Mouse (Mus musculus) embryonic facial prominence, embryonic 11.5 days (tissue): ENCODE data around the gene Fbxl16. TPM values are rescaled to one million over a fixed set of nuclear protein-coding genes. Genes with fewer than 3 reads are reported as not detected.

Experiments used
- ATAC-seq: fragments of 200-750 bp; cut with Nextera tagmentation; replicated peaks from 2 replicates; pipeline ENCODE4 v1.8.0; 2017; ENCODE audit warnings: low read depth; ENCODE audit not compliant: insufficient number of reproducible peaks, low FRiP score, low TSS enrichment
- DNase-seq: peaks from one replicate; pipeline ENCODE4 v3.0.0-alpha.2; 2015; ENCODE audit warnings: low spot score
- H3K27ac ChIP-seq: fragments of 300-500 bp; sonication (generic); replicated peaks from 2 replicates; pipeline ENCODE4 v1.5.1; 2014; ENCODE audit warnings: mild to moderate bottlenecking, low read depth, low read length, control low read depth
- H3K27me3 ChIP-seq: fragments of 300-500 bp; sonication (generic); 2 replicates; pipeline ENCODE4 v1.6.1; 2014; ENCODE audit warnings: mild to moderate bottlenecking, low read length, moderate library complexity, mixed read lengths; ENCODE audit not compliant: control insufficient read depth, insufficient read depth
- H3K36me3 ChIP-seq: fragments of 300-500 bp; sonication (generic); replicated peaks from 2 replicates; pipeline ENCODE4 v1.6.1; 2014; ENCODE audit warnings: low read depth, mild to moderate bottlenecking, low read length, moderate library complexity, mixed read lengths; ENCODE audit not compliant: control insufficient read depth, insufficient read depth
- H3K4me1 ChIP-seq: fragments of 300-500 bp; sonication (generic); 2 replicates; pipeline ENCODE4 v1.6.1; 2014; ENCODE audit warnings: low read length, mixed read lengths; ENCODE audit not compliant: control insufficient read depth, insufficient read depth
- H3K4me2 ChIP-seq: fragments of 300-500 bp; sonication (generic); 2 replicates; pipeline ENCODE4 v1.6.1; 2014; ENCODE audit warnings: low read depth, mild to moderate bottlenecking, control low read depth, low read length, moderate library complexity
- H3K4me3 ChIP-seq: fragments of 300-500 bp; sonication (generic); 2 replicates; pipeline ENCODE4 v1.5.1; 2014; ENCODE audit warnings: low read depth, low read length, control low read depth
- H3K9ac ChIP-seq: fragments of 300-500 bp; sonication (generic); replicated peaks from 2 replicates; pipeline ENCODE4 v1.6.1; 2014; ENCODE audit warnings: mild to moderate bottlenecking, control low read depth, low read length
- H3K9me3 ChIP-seq: fragments of 300-500 bp; sonication (generic); replicated peaks from 2 replicates; pipeline ENCODE4 v1.6.1; 2016; ENCODE audit warnings: mild to moderate bottlenecking, low read length, inconsistent platforms, mixed read lengths; ENCODE audit not compliant: control insufficient read depth
- whole genome bisulfite sequencing: fragments of 180-500 bp; shearing (Covaris S2); extraction: QIAGEN DNeasy Blood & Tissue Kit; methylation state at CpG from one replicate; pipeline ENCODE4 v1.1.7; 2014; 5-methylcytosine and 5-hydroxymethylcytosine counted together
- polyA plus RNA-seq: library from polyadenylated mRNA; unstranded; fragments of >200 nt; fragmentation: Nextera tagmentation; extraction: Ambion mirVana; gene quantifications from 2 replicates; pipeline ENCODE4 v1.2.1, GENCODE M21; 2014

Fbxl16 gene
- polyA plus RNA-seq, 1 experiment from 2014 or later, result 3.9 TPM

DNA sequence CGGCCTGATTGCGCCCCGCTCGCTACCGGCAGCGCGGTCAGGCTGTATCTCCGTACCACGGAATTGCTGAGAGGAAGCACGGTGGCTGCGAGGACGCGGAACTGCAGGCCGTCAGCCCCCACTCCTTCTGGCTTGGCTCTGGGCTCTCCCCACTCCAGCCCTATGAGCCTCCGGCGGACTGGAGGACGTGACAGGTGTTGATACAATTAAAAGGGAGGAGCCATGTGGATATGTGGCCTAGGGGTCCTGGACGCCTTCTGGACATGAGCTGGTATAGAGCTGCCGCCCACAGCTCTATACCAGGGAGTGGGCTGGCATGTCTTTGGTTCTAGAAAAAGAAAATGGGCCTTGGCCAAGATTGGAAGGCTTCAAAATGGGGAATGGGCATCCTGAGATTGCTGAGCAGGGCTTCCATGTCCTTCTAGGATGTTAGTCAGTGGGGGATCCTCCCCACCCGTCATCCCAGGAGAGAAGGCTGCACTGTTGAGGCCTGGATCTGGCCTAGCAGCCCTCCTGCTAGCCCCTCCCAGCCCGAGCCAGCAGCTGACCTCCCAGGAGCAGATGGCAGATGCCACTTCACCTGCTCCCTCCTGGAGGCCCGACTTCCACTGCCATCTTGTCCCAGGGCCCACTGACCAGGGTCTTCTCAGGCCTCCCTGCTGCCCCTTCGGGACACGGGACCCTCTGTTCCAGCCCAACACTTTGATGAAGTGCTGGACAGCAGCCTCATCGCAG lies 888 bp downstream of the Fbxl16 start:
- peak; percentile 46 for ATAC-seq
- H3K4me1 ChIP-seq, result no peaks in the 10 kb centered on the region; the same call in 1 of the 2 replicates
- H3K4me2 ChIP-seq, result peak overlapping the region; percentile 97
- H3K27ac ChIP-seq, result peak overlapping the region; percentile 31; the same call in 1 of the 2 replicates
- H3K4me3 ChIP-seq, result peak overlapping the region; percentile 71
- no peaks in the 10 kb centered on the region for H3K9me3 ChIP-seq
- 10% methylated on average over 24 of the region's 25 CpGs for WGBS
- DNase-seq, result no peak
- no peaks in the 10 kb centered on the region for H3K36me3 ChIP-seq
- H3K27me3 ChIP-seq, result peaks cover 14% of the 10 kb centered on the region
- H3K9ac ChIP-seq, result peak overlapping the region; percentile 76

GRCm38 (mm10) chr17:25810890-25811289 lies 2.0 kb downstream of the Fbxl16 start:
- 74% methylated on average over 4 of the region's 4 CpGs for WGBS
- H3K27me3 ChIP-seq, result peaks cover 14% of the 10 kb centered on the region
- no peak for DNase-seq
- no peak for ATAC-seq
- no peak overlapping the region for H3K4me3 ChIP-seq
- H3K4me1 ChIP-seq, result no peaks in the 10 kb centered on the region; the same call in 1 of the 2 replicates
- no peak overlapping the region for H3K27ac ChIP-seq
- no peaks in the 10 kb centered on the region for H3K36me3 ChIP-seq
- H3K9ac ChIP-seq, result no peak overlapping the region
- H3K4me2 ChIP-seq, result no peak overlapping the region
- no peaks in the 10 kb centered on the region for H3K9me3 ChIP-seq

DNA sequence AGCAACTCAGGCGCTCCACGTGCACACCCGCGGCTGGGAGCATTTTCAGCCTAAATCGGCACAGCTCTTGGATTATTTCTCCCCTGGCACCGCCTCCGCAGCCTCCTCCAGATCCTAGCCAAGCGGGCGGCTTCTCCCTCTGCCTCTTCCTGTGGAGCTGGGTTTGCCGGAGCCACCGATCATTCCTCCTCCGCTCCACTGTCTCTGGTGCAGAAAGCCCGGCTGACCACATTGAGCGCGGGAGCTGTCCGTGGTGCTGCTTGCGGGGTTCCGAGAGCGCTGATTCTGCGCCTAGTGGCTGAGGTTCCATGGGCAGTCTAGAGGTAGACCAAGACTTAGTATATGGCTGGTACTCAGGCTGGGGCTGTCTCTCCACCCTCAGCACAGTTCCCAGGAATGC lies 4.6 kb downstream of the Fbxl16 start:
- Histone ChIP-seq H3K36me3 (no peaks in the 10 kb centered on the region), H3K27me3 (peaks cover 19% of the 10 kb centered on the region), H3K27ac (no peak overlapping the region), H3K9me3 (no peaks in the 10 kb centered on the region), H3K4me3 (no peak overlapping the region), H3K4me1 (no peaks in the 10 kb centered on the region; the same call in 1 of the 2 replicates), H3K4me2 (no peak overlapping the region), H3K9ac (no peak overlapping the region)
- 4% methylated on average over 20 of the region's 20 CpGs for WGBS
- DNase-seq (peak; percentile 93), ATAC-seq (no peak)

GRCm38 (mm10) chr17:25817662-25818061 lies 8.8 kb downstream of the Fbxl16 start:
- H3K4me3 ChIP-seq, result no peak overlapping the region
- WGBS, result 83% methylated on average over 11 of the region's 11 CpGs

DNA sequence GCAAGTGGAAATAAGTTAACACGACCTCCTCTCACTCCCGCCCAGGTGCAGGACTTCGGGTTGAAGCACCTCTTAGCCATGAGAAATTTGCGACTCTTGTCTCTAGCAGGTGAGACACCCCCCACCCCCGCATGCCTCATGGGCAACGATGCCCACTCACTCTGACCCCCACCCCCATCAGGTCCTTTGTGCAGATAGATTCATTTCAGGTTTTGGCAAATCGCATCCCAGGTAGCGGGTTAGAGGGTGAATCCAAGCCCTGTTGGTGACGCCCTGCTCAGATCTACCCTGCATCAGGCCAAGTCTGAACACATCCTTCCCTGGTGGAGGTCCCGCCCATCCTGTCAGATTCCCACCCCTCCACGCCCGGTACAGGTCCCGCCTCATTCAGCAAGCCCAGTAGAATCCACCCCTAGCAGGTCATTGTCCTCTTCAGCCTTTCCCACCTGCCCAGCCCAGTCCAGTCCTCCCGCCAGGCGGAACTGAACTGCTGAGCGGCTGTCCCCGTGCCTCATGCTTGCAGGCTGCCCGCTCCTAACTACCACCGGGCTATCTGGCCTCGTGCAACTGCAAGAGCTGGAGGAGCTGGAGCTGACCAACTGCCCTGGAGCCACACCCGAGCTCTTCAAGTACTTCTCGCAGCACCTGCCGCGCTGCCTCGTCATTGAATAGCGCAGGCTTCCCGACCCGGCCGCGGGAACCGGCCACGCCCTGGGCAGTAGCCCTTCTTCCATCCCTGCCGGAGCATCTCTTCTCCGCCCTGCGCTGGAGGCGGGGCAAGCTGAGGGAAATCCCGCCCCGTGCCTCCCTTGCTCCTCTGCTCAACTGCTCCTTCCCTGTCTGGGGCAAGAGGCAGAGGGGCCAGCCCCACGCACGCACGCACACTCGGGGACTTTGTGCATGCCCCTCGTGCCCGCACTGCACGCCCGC lies 10.2 kb downstream of the Fbxl16 start:
- ATAC-seq (no peak), DNase-seq (no peak)
- H3K4me2 ChIP-seq, result peak overlapping the region; percentile 16
- no peak overlapping the region for H3K27ac ChIP-seq
- 7% methylated on average over 46 of the region's 46 CpGs for WGBS
- peaks cover 2% of the 10 kb centered on the region for H3K4me1 ChIP-seq
- H3K4me3 ChIP-seq, result peak overlapping the region; percentile 18
- H3K9me3 ChIP-seq, result no peaks in the 10 kb centered on the region
- no peaks in the 10 kb centered on the region for H3K36me3 ChIP-seq
- peaks cover 28% of the 10 kb centered on the region for H3K27me3 ChIP-seq
- H3K9ac ChIP-seq, result no peak overlapping the region; the same call in 1 of the 2 replicates

More at GRCm38 (mm10) chr17:25817662-25818061, 8.8 kb downstream of the Fbxl16 start:
- Histone ChIP-seq H3K36me3 (no peaks in the 10 kb centered on the region), H3K4me2 (no peak overlapping the region), H3K9ac (no peak overlapping the region), H3K27me3 (peaks cover 28% of the 10 kb centered on the region), H3K4me1 (no peaks in the 10 kb centered on the region), H3K9me3 (no peaks in the 10 kb centered on the region), H3K27ac (no peak overlapping the region)
- no peak for DNase-seq
- no peak for ATAC-seq

- Histone ChIP-seq H3K9ac (peak within 1 kb of the TSS; percentile 75), H3K27ac (no peak within 1 kb of the TSS), H3K36me3 (no peaks in the 10 kb centered on the region; the same call in 1 of the 2 replicates), H3K4me2 (peak within 1 kb of the TSS; percentile 93), H3K4me3 (peak within 1 kb of the TSS; percentile 58), H3K9me3 (no peaks in the 10 kb centered on the region), H3K27me3 (peaks cover 19% of the 10 kb centered on the region), H3K4me1 (peaks cover 9% of the 10 kb centered on the region)
- ATAC-seq (0 out of 2 replicates have a peak, but pooled peaks have one; percentile 25), DNase-seq (peak; percentile 91)
- WGBS, result under 1% methylated on average over 18 of the region's 18 CpGs
These were observed 14.6 kb downstream of the Fbxl16 start, which contains the start of gene Wdr24 for GRCm38 (mm10) chr17:25823452-25823851. Wdr24 (plus strand) TSS chr17:25823627.

DNA sequence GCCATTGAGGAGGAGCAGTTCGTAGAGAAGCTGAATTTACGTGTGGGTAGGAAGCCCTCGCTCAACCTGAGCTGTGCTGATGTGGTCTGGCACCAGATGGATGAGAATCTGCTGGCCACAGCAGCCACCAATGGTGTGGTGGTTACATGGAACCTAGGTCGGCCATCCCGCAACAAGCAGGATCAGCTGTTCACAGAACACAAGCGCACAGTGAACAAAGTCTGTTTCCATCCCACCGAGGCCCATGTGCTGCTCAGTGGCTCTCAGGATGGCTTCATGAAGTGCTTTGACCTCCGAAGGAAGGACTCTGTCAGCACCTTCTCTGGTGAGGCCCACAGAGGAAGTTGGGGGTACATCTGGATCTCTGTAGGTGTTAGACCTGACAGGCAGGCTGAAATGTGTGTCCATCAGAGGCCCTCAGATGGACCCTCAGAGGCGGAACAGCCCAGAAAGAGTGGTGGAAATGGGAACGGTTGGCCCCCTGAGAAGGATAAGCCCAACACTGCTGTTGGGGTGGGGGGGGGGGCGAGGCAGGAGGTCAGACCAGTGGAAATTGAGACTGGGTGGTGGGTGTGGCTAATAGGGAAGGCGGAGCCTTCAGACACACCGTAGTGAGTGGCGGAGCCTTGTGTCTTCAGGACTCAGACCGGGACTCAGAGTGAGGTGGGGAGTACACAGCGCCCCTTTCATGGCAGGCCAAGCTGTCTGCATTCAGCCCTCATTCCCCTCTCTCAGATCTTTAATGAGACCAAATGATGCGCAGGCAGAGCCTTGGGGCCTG lies 15.7 kb downstream of the Fbxl16 start:
- Histone ChIP-seq H3K9me3 (no peaks in the 10 kb centered on the region), H3K36me3 (no peaks in the 10 kb centered on the region; the same call in 1 of the 2 replicates), H3K27me3 (peaks cover 8% of the 10 kb centered on the region), H3K4me3 (peak overlapping the region; percentile 58), H3K4me2 (peak overlapping the region; percentile 93; the same call in 1 of the 2 replicates), H3K4me1 (peaks cover 10% of the 10 kb centered on the region), H3K27ac (no peak overlapping the region), H3K9ac (peak overlapping the region; percentile 75; the same call in 1 of the 2 replicates)
- 78% methylated on average over 16 of the region's 17 CpGs for WGBS
- ATAC-seq (no peak), DNase-seq (no peak)
